Comparison of ENCODE assay signal across 29 mouse cellular contexts in genomic region chr19:12523377-12523776, GRCm38 (mm10).
"Had no signal": no experiment of that assay in that cellular context is flagged by ENCODE, and none has a peak within 500 bp of the region (broad histone marks: within the 10 kb centered on the region; RNA-seq: fewer than 3 reads in every experiment).

No protein-coding gene starts in this region.

- H3K27me3 ChIP-seq: embryonic facial prominence, embryonic 12.5 days; embryonic facial prominence, embryonic 13.5 days; embryonic facial prominence, embryonic 15.5 days; forebrain, embryonic 12.5 days; forebrain, embryonic 13.5 days; forebrain, embryonic 15.5 days had no signal

- H3K9ac ChIP-seq: embryonic facial prominence, embryonic 12.5 days; embryonic facial prominence, embryonic 13.5 days; embryonic facial prominence, embryonic 15.5 days; forebrain, embryonic 12.5 days; forebrain, embryonic 13.5 days; forebrain, embryonic 15.5 days; forebrain, postnatal 0 days had no signal

- DNase-seq: cerebellum, adult 18-20 months; cerebellum, adult 2 months; cerebellum, adult 8-10 months; cerebellum, adult 9-10 months; cerebellum, adult 9-11 months; cerebellum, postnatal 10 days; cerebellum, postnatal 14 days; cerebellum, postnatal 25 days; cerebellum, postnatal 36 days; embryo, embryonic 11 days; forebrain, postnatal 0 days; gastrocnemius, adult 2 months; gastrocnemius, postnatal 10 days; gastrocnemius, postnatal 14 days; gastrocnemius, postnatal 25 days; gastrocnemius, postnatal 36 days; heart, adult 11 months; heart, adult 18-20 months; heart, adult 2 months had no signal

- H3K4me1 ChIP-seq: embryonic facial prominence, embryonic 12.5 days; embryonic facial prominence, embryonic 13.5 days; embryonic facial prominence, embryonic 15.5 days; forebrain, embryonic 10.5 days; forebrain, embryonic 12.5 days; forebrain, embryonic 13.5 days; forebrain, embryonic 15.5 days had no signal

- H3K4me3 ChIP-seq: embryonic facial prominence, embryonic 12.5 days; embryonic facial prominence, embryonic 13.5 days; embryonic facial prominence, embryonic 15.5 days; erythroblast, embryonic 14.5 days; forebrain, embryonic 10.5 days; forebrain, embryonic 12.5 days; forebrain, embryonic 13.5 days; forebrain, embryonic 15.5 days; gastrocnemius, adult 2 months; heart, adult 2 months had no signal

- H3K27ac ChIP-seq: embryonic facial prominence, embryonic 12.5 days; embryonic facial prominence, embryonic 13.5 days; embryonic facial prominence, embryonic 15.5 days; forebrain, embryonic 10.5 days; forebrain, embryonic 12.5 days; forebrain, embryonic 13.5 days; forebrain, embryonic 15.5 days; gastrocnemius, adult 2 months; heart, adult 2 months had no signal

- H3K9me3 ChIP-seq: embryonic facial prominence, embryonic 12.5 days; embryonic facial prominence, embryonic 13.5 days; embryonic facial prominence, embryonic 15.5 days; forebrain, embryonic 10.5 days; forebrain, embryonic 12.5 days; forebrain, embryonic 13.5 days; forebrain, embryonic 15.5 days had no signal

- H3K4me2 ChIP-seq: embryonic facial prominence, embryonic 12.5 days; embryonic facial prominence, embryonic 13.5 days; embryonic facial prominence, embryonic 15.5 days; forebrain, embryonic 12.5 days; forebrain, embryonic 13.5 days; forebrain, embryonic 15.5 days had no signal

- H3K36me3 ChIP-seq: embryonic facial prominence, embryonic 12.5 days; embryonic facial prominence, embryonic 13.5 days; embryonic facial prominence, embryonic 15.5 days; forebrain, embryonic 10.5 days; forebrain, embryonic 12.5 days; forebrain, embryonic 15.5 days had no signal

- ATAC-seq: forebrain, embryonic 13.5 days; forebrain, embryonic 14.5 days; forebrain, embryonic 15.5 days; forebrain, embryonic 16.5 days; forebrain, postnatal 0 days had no signal
